Mouse (Mus musculus) cerebellum, postnatal 10 days (tissue): ENCODE results near the gene Gm28051.

ENCODE experiments used
- DNase-seq, 2 experiments: peaks; one replicate each; pipeline ENCODE4 v3.0.0; 2021; ENCODE audit warnings: mixed read lengths in 2 of 2

Gm28051 gene

GRCm38 (mm10) chr12:102705216-102705871 is 52.2 kb downstream of the Gm28051 start:
- DNase-seq: peak; percentile 97 to 99

- DNase-seq: peak; percentile 72 to 78
Observed at GRCm38 (mm10) chr12:102704457-102705198, 52.9 kb downstream of the Gm28051 start, which contains the start of gene Itpk1. Itpk1 (minus strand) TSS chr12:102704930.

DNA sequence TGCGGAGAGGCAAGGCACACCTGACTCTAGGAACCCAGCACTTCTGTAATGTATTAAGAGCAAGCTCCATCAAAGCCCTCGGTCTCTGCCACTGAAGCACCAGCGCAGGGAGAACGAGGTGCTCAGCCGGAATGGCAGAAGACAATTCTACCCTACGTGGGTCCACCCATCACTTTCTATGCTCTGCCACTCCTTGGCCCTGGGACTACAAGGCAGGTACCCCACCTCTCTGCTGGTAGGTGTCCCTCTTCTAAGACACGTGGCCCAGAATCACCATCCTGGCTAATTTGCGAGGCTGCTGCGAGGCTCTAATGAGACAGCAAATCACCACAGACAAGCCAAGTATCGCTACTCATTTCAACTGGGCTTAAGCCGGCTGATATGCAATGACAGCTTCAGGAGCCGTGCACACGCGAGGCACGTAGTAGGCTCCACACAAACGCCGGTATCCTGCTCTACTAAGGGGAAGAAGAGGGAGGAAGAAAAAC is 53.6 kb downstream of the Gm28051 start:
- DNase-seq: peak; percentile 48 to 54

- DNase-seq: peak; percentile 62 to 69
Observed at GRCm38 (mm10) chr12:102703441-102703840, 54.1 kb downstream of the Gm28051 start.

DNA sequence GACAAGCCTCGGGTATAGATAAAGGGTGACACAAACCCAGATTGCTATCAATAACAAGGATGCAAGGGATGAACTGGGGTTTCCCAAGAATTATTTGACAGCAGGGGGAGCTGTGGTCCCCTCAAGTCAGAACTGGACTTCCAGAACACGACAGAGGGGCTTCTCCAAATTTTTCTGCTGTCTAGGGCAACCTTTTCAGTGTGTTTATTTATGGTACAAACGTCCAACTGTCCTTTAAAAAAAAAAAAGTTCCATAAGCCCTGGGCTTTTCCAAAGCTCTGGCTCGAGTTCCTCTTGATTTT is 54.5 kb downstream of the Gm28051 start:
- peak; percentile 78 to 83 for DNase-seq

- peak; percentile 94 to 97 for DNase-seq
Observed at GRCm38 (mm10) chr12:102702356-102703110, 55.0 kb downstream of the Gm28051 start.

DNA sequence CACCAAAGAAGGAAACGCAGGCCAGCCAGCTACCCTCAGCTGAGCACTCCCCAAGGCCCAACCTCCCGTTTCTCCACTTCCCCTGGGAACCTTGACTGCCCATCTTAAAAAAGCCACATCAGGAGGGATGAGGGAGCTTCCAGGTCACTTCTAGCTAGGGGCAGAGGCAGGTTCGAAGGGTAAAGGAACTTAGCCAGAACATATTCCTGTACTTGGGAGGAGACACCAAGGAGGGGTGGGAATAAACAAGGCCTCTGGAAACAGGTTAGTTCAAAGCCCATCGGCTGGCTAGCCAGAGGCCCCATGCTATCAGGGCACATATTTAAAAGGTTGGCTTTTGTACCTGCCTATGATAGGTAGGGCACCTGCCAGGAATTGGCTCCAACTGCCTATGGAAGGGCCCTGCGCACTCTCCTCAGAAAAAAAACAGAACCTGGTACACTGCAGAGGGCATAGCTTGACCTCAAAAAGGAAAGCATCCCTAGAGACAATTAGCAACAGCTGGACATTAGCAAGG is 55.8 kb downstream of the Gm28051 start:
- no peak for DNase-seq

DNA sequence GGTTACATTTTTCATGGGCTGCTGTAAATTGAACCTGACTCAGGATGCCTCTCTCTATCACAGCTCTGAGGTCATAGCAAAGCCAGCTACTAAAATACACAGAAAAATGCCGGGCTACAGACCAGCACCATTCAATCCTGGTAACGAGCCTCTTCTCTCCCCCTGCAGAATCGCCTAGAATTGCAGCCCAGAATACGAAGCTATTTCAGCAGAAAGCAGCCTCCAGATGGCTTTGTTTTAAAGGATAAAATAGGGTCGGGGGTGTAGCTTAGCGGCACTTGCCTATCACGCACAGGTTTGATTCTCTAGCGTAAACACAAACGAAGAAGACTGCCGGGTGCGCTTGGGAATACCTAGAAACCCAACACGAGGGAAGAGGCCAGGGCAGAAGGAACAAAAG is 57.1 kb downstream of the Gm28051 start:
- DNase-seq: no peak

- no peak for DNase-seq
Observed at GRCm38 (mm10) chr12:102699156-102699555, 58.4 kb downstream of the Gm28051 start.

GRCm38 (mm10) chr12:102698089-102698684 is 59.4 kb downstream of the Gm28051 start:
- DNase-seq: no peak

DNA sequence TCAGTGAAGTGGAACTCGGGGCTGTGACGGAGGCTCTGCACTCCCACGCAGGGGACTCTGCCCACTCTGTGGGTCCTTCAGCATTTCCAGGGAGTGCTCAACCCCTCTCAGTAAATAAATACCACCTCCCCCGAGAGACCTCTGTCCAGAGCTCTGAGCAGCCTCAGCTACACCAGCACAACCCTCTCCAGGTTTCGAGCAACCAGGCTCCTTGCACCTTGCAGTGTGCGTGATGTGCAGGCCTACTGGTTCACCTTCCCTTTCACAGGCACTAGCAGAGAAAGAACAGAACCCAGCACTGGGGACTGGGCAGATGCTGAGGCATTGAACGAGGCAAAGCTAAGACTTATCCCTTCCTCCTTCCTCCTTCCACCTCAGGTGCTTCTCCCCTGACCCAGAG is 60.2 kb downstream of the Gm28051 start:
- DNase-seq: no peak

- peak in 1 of 2 experiments; percentile 32 for DNase-seq
Observed at GRCm38 (mm10) chr12:102696635-102697354, 60.8 kb downstream of the Gm28051 start.

- DNase-seq: peak in 1 of 2 experiments; percentile 65
Observed at GRCm38 (mm10) chr12:102695369-102696239, 62.0 kb downstream of the Gm28051 start.

DNA sequence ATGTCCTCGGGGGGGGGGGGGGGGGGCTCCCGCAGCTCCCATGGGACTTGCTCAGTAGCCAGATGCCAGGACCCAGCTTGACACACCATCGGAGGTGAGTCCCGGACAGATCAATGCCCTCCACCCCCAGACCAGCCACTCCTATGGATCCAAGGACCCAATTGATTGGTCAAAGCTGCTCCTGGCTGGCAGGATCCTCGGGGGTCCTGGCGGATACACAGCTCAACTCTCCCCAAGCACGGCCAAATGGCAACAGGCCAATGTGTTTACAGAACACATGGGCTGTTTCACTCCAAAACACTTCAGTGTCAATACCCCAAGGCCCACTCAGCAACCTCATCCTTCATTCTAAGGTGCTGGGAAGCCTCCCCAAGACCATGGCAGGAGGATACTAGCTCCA is 65.8 kb downstream of the Gm28051 start:
- DNase-seq: peak; percentile 58 to 61

GRCm38 (mm10) chr12:102691180-102691579 is 66.4 kb downstream of the Gm28051 start:
- DNase-seq: peak in 1 of 2 experiments; percentile 45

DNA sequence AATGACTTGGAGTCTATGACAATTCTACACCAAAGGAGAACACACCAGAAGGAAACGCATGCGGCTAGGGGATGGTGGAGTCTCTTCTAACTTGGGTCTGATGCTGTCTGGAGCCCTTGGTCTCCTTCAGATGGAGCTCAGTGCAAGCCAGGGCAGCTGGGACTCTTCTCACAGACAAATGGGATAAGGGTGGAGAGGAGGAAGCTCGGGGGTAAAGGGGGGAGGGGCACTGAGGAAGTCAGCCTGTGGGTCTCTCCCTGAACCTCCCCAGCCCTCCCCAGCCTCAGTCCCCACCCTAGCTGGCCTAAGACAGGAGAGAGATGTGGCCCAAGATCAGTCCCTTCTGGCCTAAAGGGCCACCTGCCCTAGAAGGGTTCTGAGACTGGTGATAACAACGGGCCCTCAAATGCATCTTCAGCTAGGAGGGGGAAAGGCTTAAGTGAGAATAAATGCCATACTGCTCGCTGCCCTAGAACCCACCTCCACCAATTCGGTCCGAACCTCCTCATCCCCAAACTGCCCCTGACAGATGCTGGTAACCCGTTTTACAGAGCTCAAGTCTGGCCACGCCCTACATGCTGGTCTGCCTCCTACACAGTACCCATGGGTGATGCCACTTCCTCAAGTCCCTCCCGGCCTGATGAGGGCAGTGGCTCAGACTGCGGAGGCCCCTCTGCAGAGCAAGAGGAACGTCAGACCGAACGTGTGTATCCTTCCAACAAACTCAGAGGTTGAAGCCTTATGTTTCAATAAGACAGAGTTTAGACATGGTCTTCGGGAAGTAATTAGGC is 67.6 kb downstream of the Gm28051 start:
- DNase-seq: no peak

DNA sequence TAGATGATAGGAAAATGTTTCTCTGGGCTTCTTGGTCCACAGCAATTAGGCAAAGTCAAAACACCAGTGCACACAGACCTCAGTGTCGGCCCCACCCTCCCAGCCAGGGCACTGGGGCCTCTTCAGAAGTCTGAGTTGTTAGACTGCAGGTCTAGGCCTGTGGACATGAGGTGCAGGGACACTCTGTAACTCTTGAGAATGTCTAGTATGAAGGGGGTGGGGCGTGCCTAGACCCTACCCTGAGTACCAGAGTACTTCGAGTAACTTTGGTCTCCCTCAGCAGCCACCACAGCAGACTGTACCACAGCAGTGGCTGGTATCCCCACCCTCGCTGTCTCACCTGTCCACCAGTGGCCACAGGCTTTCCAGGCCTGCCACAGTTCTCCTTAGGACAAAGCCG is 71.2 kb downstream of the Gm28051 start:
- no peak for DNase-seq

DNA sequence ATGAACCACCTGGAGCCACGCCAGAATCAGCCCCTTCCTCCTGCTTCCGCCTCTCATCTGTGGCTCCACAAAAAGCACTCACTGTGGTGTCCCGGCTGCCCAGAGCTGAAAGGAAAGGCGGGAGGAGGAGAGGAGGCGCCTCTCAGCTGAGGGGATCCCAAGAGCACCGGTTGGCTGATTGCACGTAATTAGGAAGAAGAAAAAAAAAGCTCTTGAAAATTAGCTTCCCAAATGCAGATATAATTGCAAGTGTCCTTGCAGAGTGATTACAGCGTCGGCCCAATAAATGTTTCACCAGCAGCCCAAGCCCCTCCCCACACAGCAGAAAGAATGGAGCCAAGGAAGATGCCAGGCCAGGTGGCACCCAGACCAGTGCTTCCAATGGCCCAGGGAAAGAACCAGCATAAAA is 72.0 kb downstream of the Gm28051 start:
- DNase-seq: peak in 1 of 2 experiments; percentile 42

- no peak for DNase-seq
Observed at GRCm38 (mm10) chr12:102684720-102685386, 72.7 kb downstream of the Gm28051 start.

DNA sequence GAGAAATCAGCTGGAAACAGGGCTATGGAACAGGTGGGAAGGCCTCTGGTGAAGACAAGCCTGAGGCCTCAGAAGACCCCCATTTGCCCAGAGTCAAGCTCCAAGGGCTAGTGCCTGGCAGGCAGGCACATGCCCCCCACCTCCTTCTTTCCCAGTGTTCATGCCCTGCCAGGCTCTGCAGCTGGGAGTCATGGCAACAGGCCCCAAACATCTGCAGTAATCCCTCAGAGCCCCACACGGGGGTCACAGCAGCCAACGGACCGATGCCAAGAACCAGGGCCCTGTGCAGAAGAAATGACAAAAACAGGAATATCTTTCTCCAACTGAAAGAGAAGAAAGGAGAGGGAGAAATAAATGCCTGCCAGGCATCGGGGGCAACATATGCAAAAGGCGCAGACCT is 73.6 kb downstream of the Gm28051 start:
- DNase-seq: peak in 1 of 2 experiments; percentile 53
